Mouse (Mus musculus) intestine, embryonic 16.5 days (tissue): ENCODE measurements at regions not wholly inside any gene's neighbourhood (a gene's known extent, or its start where the extent isn't known, plus 50 kb on each side); places are given as distances from the start of the nearest gene placed in this dataset.
A peak's percentile ranks its signal among the peaks of the same experiment; 100 is the strongest.

Experiments
- ATAC-seq: fragments of 200-750 bp; cut with Nextera tagmentation; 2 replicates; pipeline ENCODE4 v1.8.0; 2017; ENCODE audit warnings: moderate TSS enrichment, moderate library complexity
- H3K27ac ChIP-seq: fragments of 300-500 bp; sonication (generic); 2 replicates; pipeline ENCODE4 v1.5.1; 2014; ENCODE audit warnings: mild to moderate bottlenecking, low read length
- H3K27me3 ChIP-seq: fragments of 300-500 bp; sonication (generic); replicated peaks from 2 replicates; pipeline ENCODE4 v1.6.1; 2014; ENCODE audit warnings: low read length, control low read depth, mixed read lengths; ENCODE audit not compliant: control insufficient read depth, insufficient read depth
- H3K36me3 ChIP-seq: fragments of 300-500 bp; sonication (generic); 2 replicates; pipeline ENCODE4 v1.6.1; 2014; ENCODE audit warnings: low read length, control low read depth; ENCODE audit not compliant: control insufficient read depth, insufficient read depth
- H3K4me1 ChIP-seq: fragments of 300-500 bp; sonication (generic); 2 replicates; pipeline ENCODE4 v1.6.1; 2014; ENCODE audit warnings: low read length, control low read depth, mixed read lengths; ENCODE audit not compliant: control insufficient read depth, insufficient read depth
- H3K4me2 ChIP-seq: fragments of 300-500 bp; sonication (generic); 2 replicates; pipeline ENCODE4 v1.6.1; 2014; ENCODE audit warnings: low read depth, low read length, control low read depth
- H3K4me3 ChIP-seq: fragments of 300-500 bp; sonication (generic); 2 replicates; pipeline ENCODE4 v1.5.1; 2014; ENCODE audit warnings: mild to moderate bottlenecking, low read length
- H3K9ac ChIP-seq: fragments of 300-500 bp; sonication (generic); 2 replicates; pipeline ENCODE4 v1.6.1; 2014; ENCODE audit warnings: low read depth, low read length
- H3K9me3 ChIP-seq: fragments of 300-500 bp; sonication (generic); 2 replicates; pipeline ENCODE4 v1.6.1; 2016; ENCODE audit warnings: low read length, control low read depth; ENCODE audit not compliant: control insufficient read depth
- WGBS: fragments of 180-500 bp; shearing (Covaris S2); extraction: QIAGEN DNeasy Blood & Tissue Kit; methylation state at CpG from one replicate; pipeline ENCODE4 v1.1.7; 2014; 5-methylcytosine and 5-hydroxymethylcytosine counted together

DNA sequence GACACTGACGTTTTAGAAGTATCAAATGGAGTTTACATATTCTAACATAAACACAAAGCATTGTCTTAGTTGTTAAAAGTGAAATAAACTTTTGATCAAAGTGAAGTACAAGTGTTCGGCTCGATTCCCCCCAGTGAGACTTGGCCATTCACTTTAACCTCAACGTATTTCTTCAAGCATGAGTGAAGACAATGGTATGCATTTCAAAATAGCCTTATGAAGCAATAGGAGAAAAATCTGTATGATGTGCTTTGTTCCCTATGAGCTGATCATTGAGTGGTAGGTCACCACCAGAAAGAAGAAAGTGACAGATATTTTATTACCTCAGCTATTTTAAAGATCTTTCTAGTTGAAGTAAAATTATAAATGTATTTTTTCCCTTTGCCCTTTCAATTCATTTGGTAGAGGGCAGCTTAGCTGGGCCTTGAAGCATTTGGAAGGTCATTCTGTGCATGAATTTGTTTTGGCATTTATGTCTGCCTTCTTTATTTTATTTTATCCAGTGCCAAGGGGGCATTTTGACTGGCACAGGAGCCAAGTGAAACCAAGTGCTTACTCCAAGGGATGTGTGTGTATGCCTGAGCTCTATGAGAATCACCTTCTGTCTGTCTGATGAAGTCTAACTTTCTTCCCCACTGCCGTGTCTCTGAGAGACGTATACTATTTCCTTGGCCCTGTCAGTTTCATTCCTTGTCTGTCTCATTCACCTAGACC is 386.8 kb upstream of the A1bg start:
- H3K27me3 ChIP-seq: no peaks in the 10 kb centered on the region
- no peak overlapping the region for H3K27ac ChIP-seq
- H3K4me1 ChIP-seq: no peaks in the 10 kb centered on the region
- ATAC-seq: no peak
- H3K36me3 ChIP-seq: no peaks in the 10 kb centered on the region
- no peaks in the 10 kb centered on the region for H3K9me3 ChIP-seq
- H3K4me3 ChIP-seq: no peak overlapping the region
- no peak overlapping the region for H3K9ac ChIP-seq
- no peak overlapping the region for H3K4me2 ChIP-seq
- 74% methylated on average over 6 of the region's 6 CpGs for WGBS

DNA sequence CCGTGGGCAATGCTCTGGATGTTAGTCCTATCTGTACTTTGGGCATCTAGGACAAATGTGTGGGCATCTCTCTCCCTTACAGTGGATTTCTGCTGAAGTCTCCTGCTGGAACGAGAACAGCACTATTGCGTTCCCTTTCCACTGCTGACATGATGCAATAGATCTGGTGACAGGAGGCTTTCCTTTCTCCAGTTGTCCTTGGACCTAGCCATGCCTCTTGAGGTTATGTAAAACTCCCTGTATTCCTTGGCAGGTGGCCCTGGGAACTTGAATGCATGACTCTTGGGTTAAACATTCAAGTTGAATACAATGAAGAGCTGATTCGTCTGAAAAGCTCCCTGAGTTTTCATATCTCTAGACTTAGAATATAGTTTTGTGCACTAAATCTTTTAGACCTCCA is 386.1 kb upstream of the A1bg start:
- WGBS: 83% methylated on average over 4 of the region's 4 CpGs
- Histone ChIP-seq H3K36me3 (no peaks in the 10 kb centered on the region), H3K27ac (no peak overlapping the region), H3K4me3 (no peak overlapping the region), H3K27me3 (no peaks in the 10 kb centered on the region), H3K4me2 (no peak overlapping the region), H3K9ac (no peak overlapping the region), H3K4me1 (no peaks in the 10 kb centered on the region), H3K9me3 (no peaks in the 10 kb centered on the region)
- ATAC-seq: no peak

DNA sequence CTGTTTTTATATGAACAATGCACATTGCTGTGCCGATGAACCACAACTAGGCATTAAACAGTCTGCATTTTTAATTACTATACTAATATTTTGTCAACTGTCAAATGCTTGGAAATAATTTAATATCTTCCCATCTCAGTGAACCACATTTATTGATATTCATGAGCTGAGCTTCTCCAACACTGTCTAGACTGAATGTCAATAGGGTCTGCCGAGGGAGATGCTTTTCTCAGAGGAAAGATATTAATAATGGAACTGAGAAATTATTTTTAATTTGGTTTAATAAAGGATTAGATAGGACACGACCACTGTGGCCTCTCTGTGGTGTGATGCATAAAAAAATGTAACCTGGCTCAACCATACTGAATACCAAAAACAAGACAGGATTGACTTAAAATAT is 381.7 kb upstream of the A1bg start:
- no peak overlapping the region for H3K9ac ChIP-seq
- H3K36me3 ChIP-seq: no peaks in the 10 kb centered on the region
- H3K27ac ChIP-seq: no peak overlapping the region
- H3K4me1 ChIP-seq: no peaks in the 10 kb centered on the region
- no peak overlapping the region for H3K4me2 ChIP-seq
- 70% methylated on average over 3 of the region's 3 CpGs for WGBS
- no peak overlapping the region for H3K4me3 ChIP-seq
- no peaks in the 10 kb centered on the region for H3K27me3 ChIP-seq
- ATAC-seq: no peak
- no peaks in the 10 kb centered on the region for H3K9me3 ChIP-seq

DNA sequence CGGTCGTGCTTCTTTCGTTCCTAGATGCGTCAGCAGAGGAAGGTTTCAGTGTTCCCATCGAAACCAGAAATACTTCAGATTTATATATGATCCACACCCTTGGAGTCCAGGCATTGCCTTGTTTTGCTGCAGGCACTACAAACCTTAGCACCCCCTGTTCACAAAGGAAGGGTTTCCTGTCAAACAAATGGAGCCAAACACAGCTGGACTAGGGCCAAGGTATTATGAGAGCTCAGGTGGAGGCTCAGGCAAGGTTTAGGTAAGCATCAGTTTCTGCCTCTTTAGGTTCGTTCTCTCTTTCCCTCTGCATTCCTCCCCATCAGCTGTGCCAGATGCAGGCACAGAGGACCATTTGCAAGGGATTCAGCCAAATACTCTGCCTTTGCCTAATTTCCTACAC is 377.0 kb upstream of the A1bg start:
- Histone ChIP-seq H3K4me3 (no peak overlapping the region), H3K9me3 (no peaks in the 10 kb centered on the region), H3K9ac (no peak overlapping the region), H3K4me1 (no peaks in the 10 kb centered on the region), H3K27me3 (no peaks in the 10 kb centered on the region), H3K27ac (no peak overlapping the region), H3K4me2 (no peak overlapping the region), H3K36me3 (no peaks in the 10 kb centered on the region)
- 74% methylated on average over 6 of the region's 6 CpGs for WGBS
- ATAC-seq: no peak

DNA sequence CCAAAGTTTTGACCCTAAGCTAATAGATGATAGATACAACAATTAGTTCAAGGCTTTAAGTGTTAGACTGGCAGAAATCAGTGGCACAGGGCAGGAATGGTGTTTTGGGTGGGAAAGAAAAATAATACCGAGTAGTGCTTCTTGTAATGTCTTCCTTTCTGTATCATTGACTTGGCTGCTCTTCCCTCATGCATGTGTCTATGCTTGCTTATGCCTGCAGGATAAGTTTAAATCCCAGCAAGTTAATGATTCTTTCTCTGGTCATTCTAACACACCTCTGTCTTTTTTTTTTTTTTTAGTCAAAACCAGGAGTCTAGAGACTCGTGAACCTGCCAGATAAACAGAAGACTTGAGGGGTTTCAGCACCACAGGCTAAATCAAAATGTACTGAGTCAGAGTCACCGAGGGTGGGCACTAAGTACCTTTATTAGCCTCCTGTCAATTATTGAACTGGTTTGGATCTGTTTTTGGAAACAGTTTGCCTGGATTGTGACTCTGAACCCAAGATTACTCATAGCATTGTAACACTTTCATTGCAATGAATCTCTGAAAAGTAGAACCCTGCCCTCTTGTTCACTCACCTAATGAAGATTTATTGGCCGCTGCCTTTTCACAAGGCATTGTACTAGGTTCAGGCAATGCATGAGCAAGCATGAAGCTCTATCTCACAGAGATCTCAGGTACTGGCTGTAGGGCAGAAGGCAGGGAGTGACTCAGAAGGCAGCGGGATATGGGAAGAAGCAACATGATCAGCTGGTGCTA is 374.8 kb upstream of the A1bg start:
- no peak for ATAC-seq
- Histone ChIP-seq H3K4me3 (no peak overlapping the region), H3K4me2 (no peak overlapping the region), H3K4me1 (no peaks in the 10 kb centered on the region), H3K9me3 (no peaks in the 10 kb centered on the region), H3K27me3 (no peaks in the 10 kb centered on the region), H3K27ac (no peak overlapping the region), H3K9ac (no peak overlapping the region), H3K36me3 (no peaks in the 10 kb centered on the region)
- 80% methylated on average over 5 of the region's 5 CpGs for WGBS

DNA sequence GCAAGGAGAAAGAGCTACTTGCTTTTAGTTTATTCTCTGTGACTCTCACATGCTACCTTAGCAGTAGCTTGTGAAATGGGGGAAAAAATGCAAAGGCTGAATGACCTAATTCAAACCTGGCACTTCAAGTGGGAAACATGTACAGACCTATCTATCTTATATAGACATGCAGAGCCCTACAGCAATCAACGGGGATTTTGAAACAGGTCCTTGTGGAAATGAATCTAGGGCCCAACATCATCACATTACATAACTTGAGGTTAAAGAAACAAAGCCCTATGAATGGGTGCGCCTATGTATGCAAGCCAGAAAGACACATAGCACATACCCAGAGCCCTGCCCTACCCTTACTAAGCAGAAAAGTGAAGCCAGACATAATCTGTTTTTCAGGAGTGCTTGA is 371.8 kb upstream of the A1bg start:
- Histone ChIP-seq H3K9ac (no peak overlapping the region), H3K27me3 (no peaks in the 10 kb centered on the region), H3K4me1 (no peaks in the 10 kb centered on the region), H3K4me2 (no peak overlapping the region), H3K9me3 (no peaks in the 10 kb centered on the region), H3K4me3 (no peak overlapping the region), H3K27ac (no peak overlapping the region), H3K36me3 (no peaks in the 10 kb centered on the region)
- 88% methylated on average over 2 of the region's 2 CpGs for WGBS
- ATAC-seq: no peak

DNA sequence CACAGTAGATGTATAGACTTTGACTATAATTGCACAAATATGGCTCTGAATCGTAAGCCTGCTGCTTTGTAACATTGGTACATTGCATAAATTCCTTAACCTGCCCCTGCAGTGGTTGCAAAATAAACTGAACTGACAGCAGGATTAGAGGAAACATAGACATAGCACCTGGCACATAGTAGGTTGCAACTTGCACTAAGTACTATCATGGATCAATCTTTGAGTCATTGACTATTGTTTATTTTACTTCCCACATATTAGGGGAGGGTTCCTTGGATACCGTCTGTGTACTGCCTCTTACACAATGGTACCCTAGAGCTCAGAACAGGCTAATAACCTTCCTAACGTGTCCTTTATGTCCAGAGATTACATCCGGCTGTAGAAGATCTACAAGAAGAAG is 371.3 kb upstream of the A1bg start:
- H3K9ac ChIP-seq: no peak overlapping the region
- no peaks in the 10 kb centered on the region for H3K4me1 ChIP-seq
- no peaks in the 10 kb centered on the region for H3K27me3 ChIP-seq
- no peak overlapping the region for H3K4me3 ChIP-seq
- no peak overlapping the region for H3K4me2 ChIP-seq
- no peaks in the 10 kb centered on the region for H3K36me3 ChIP-seq
- no peaks in the 10 kb centered on the region for H3K9me3 ChIP-seq
- WGBS: 64% methylated on average over 4 of the region's 4 CpGs
- ATAC-seq: no peak
- no peak overlapping the region for H3K27ac ChIP-seq

DNA sequence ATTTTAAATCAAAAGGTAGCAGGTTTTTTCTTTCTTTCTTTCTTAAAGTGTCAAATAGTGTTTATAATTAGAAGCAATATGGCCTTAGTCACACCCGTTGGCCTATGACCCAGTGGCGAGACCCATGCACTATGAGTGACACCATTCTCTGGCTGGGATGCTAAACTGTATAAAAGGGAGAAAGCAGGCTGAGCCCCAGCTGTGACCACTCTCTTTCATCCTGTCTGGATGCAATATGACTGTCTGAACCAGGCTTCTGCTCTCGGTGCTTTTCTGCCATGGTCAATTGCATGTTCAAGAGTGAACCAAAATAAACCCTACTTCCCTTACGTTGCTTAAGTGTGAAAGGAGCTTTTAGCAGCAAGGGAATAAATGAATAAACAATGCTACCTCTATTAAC is 346.0 kb upstream of the A1bg start:
- no peaks in the 10 kb centered on the region for H3K36me3 ChIP-seq
- H3K27ac ChIP-seq: no peak overlapping the region
- H3K4me1 ChIP-seq: no peaks in the 10 kb centered on the region
- WGBS: 64% methylated on average over 4 of the region's 4 CpGs
- no peak overlapping the region for H3K4me3 ChIP-seq
- no peaks in the 10 kb centered on the region for H3K9me3 ChIP-seq
- ATAC-seq: no peak
- no peaks in the 10 kb centered on the region for H3K27me3 ChIP-seq
- H3K9ac ChIP-seq: no peak overlapping the region
- no peak overlapping the region for H3K4me2 ChIP-seq

DNA sequence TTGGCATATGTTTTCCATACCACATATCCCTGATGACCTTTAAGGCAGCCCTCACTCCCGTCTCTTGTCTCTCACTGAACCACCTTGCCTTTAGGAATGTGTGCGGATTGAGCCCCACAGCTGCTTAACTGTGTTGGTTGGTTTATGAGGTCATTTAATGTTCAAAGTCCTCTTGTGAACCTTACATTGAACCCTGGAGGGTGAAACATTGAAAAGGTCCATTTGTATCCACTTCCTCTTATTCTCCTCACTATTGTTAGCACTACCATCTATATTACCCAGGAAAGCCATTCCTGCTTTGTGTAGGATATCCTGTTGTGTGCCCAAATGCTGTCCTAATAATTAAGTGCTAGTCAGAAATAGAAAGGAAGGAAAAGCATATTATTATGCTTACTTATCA is 336.2 kb upstream of the A1bg start:
- Histone ChIP-seq H3K27ac (no peak overlapping the region), H3K4me1 (no peaks in the 10 kb centered on the region), H3K36me3 (no peaks in the 10 kb centered on the region), H3K4me2 (no peak overlapping the region), H3K4me3 (no peak overlapping the region), H3K9ac (no peak overlapping the region), H3K27me3 (no peaks in the 10 kb centered on the region), H3K9me3 (no peaks in the 10 kb centered on the region)
- ATAC-seq: peak; percentile 80
- 57% methylated on average over 2 of the region's 2 CpGs for WGBS
